Mouse (Mus musculus): ENCODE data around the gene Hmgcs2. TPM values are rescaled to one million over a fixed set of nuclear protein-coding genes. Genes with fewer than 3 reads are reported as not detected.

Hmgcs2 gene
- polyA plus RNA-seq, 1 experiment: not detected

GRCm38 (mm10) chr3:98317143-98317542, 36.9 kb downstream of the Hmgcs2 start:
- H3K36me3 ChIP-seq (ENCODE audit: control insufficient read depth, insufficient read depth): peaks cover 73% of the 10 kb centered on the region

GRCm38 (mm10) chr3:98319190-98319589, 39.0 kb downstream of the Hmgcs2 start:
- Histone ChIP-seq H3ac (ENCODE audit: control insufficient read depth, insufficient read length) (no peak overlapping the region), H3K4me3 (no peak overlapping the region), H3K79me2 (ENCODE audit: control insufficient read depth, insufficient read depth) (no peaks in the 10 kb centered on the region), H3K4me2 (ENCODE audit: low read depth) (no peak overlapping the region), H3K27me3 (ENCODE audit: control insufficient read depth, insufficient read depth, insufficient read length) (no peaks in the 10 kb centered on the region), H3K36me3 (ENCODE audit: control insufficient read depth, insufficient read depth) (peaks cover 79% of the 10 kb centered on the region)
- TF ChIP-seq POLR2A (IDR thresholded peaks at IDR 0.05; ENCODE audit: insufficient read length, low read depth): no peak

More at GRCm38 (mm10) chr3:98317143-98317542, 36.9 kb downstream of the Hmgcs2 start:
- TF ChIP-seq TCF12 (IDR thresholded peaks at IDR 0.05; ENCODE audit: insufficient read depth, poor library complexity, severe bottlenecking) (no peak), CEBPB (IDR thresholded peaks at IDR 0.05; ENCODE audit: insufficient read depth, poor library complexity, severe bottlenecking) (no peak), SRF (IDR thresholded peaks at IDR 0.05; ENCODE audit: control insufficient read depth, insufficient read length, low read depth) (no peak), POLR2AphosphoS2 (IDR thresholded peaks at IDR 0.05; ENCODE audit: insufficient read length, low read depth) (no peak), USF1 (IDR thresholded peaks at IDR 0.05; ENCODE audit: low read depth) (no peak), REST (IDR thresholded peaks at IDR 0.05; ENCODE audit: insufficient read depth, insufficient read length) (no peak), MYOG (IDR thresholded peaks at IDR 0.05; ENCODE audit: control insufficient read depth in 1 of 3, insufficient read depth in 1 of 3, insufficient read length in 2 of 3, low read depth in 2 of 3) (no peak), MAX (IDR thresholded peaks at IDR 0.05; ENCODE audit: low read depth) (no peak), MYOD1 (IDR thresholded peaks at IDR 0.05; ENCODE audit: control insufficient read depth in 1 of 3, insufficient read length in 2 of 3, low read depth in 2 of 3) (no peak), E2F4 (IDR thresholded peaks at IDR 0.05; ENCODE audit: insufficient read depth) (no peak), POLR2A (IDR thresholded peaks at IDR 0.05; ENCODE audit: insufficient read length, low read depth) (no peak), TCF3 (IDR thresholded peaks at IDR 0.05; ENCODE audit: insufficient read length, low read depth) (no peak)
- no peaks in the 10 kb centered on the region for H3K27me3 ChIP-seq (ENCODE audit: control insufficient read depth, insufficient read depth, insufficient read length)
- no peak overlapping the region for H3K4me3 ChIP-seq
- no peaks in the 10 kb centered on the region for H3K79me2 ChIP-seq (ENCODE audit: control insufficient read depth, insufficient read depth)
- H3ac ChIP-seq (ENCODE audit: control insufficient read depth, insufficient read length): no peak overlapping the region
- H3K4me2 ChIP-seq (ENCODE audit: low read depth): no peak overlapping the region

GRCm38 (mm10) chr3:98322209-98322608, 42.0 kb downstream of the Hmgcs2 start:
- H3K79me2 ChIP-seq (ENCODE audit: control insufficient read depth, insufficient read depth): no peaks in the 10 kb centered on the region
- TF ChIP-seq TCF3 (IDR thresholded peaks at IDR 0.05; ENCODE audit: insufficient read length, low read depth): no peak
- TF ChIP-seq E2F4 (IDR thresholded peaks at IDR 0.05; ENCODE audit: insufficient read depth): no peak
- no peak overlapping the region for H3K4me2 ChIP-seq (ENCODE audit: low read depth)
- H3ac ChIP-seq (ENCODE audit: control insufficient read depth, insufficient read length): no peak overlapping the region
- H3K4me3 ChIP-seq: no peak overlapping the region
- H3K36me3 ChIP-seq (ENCODE audit: control insufficient read depth, insufficient read depth): peaks cover 84% of the 10 kb centered on the region
- H3K27me3 ChIP-seq (ENCODE audit: control insufficient read depth, insufficient read depth, insufficient read length): no peaks in the 10 kb centered on the region

GRCm38 (mm10) chr3:98324235-98324634, 44.0 kb downstream of the Hmgcs2 start:
- Histone ChIP-seq H3K4me2 (ENCODE audit: low read depth) (no peak overlapping the region), H3K4me3 (no peak overlapping the region), H3K27me3 (ENCODE audit: control insufficient read depth, insufficient read depth, insufficient read length) (no peaks in the 10 kb centered on the region), H3K36me3 (ENCODE audit: control insufficient read depth, insufficient read depth) (peaks cover 83% of the 10 kb centered on the region), H3ac (ENCODE audit: control insufficient read depth, insufficient read length) (no peak overlapping the region), H3K79me2 (ENCODE audit: control insufficient read depth, insufficient read depth) (no peaks in the 10 kb centered on the region)
- TF ChIP-seq MYOD1 (IDR thresholded peaks at IDR 0.05; ENCODE audit: control insufficient read depth in 1 of 3, insufficient read length in 2 of 3, low read depth in 2 of 3): no peak
- no peak for TF ChIP-seq POLR2A (IDR thresholded peaks at IDR 0.05; ENCODE audit: insufficient read length, low read depth)
- no peak for TF ChIP-seq TCF3 (IDR thresholded peaks at IDR 0.05; ENCODE audit: insufficient read length, low read depth)
- TF ChIP-seq MYOG (IDR thresholded peaks at IDR 0.05; ENCODE audit: control insufficient read depth in 1 of 3, insufficient read depth in 1 of 3, insufficient read length in 2 of 3, low read depth in 2 of 3): no peak
- TF ChIP-seq REST (IDR thresholded peaks at IDR 0.05; ENCODE audit: insufficient read depth, insufficient read length): no peak
- no peak for TF ChIP-seq CEBPB (IDR thresholded peaks at IDR 0.05; ENCODE audit: insufficient read depth, poor library complexity, severe bottlenecking)
- TF ChIP-seq POLR2AphosphoS2 (IDR thresholded peaks at IDR 0.05; ENCODE audit: insufficient read length, low read depth): no peak
- TF ChIP-seq MAX (IDR thresholded peaks at IDR 0.05; ENCODE audit: low read depth): no peak
- TF ChIP-seq USF1 (IDR thresholded peaks at IDR 0.05; ENCODE audit: low read depth): no peak
- no peak for TF ChIP-seq TCF12 (IDR thresholded peaks at IDR 0.05; ENCODE audit: insufficient read depth, poor library complexity, severe bottlenecking)
- TF ChIP-seq SRF (IDR thresholded peaks at IDR 0.05; ENCODE audit: control insufficient read depth, insufficient read length, low read depth): no peak
- no peak for TF ChIP-seq E2F4 (IDR thresholded peaks at IDR 0.05; ENCODE audit: insufficient read depth)

GRCm38 (mm10) chr3:98334010-98334409, 53.8 kb downstream of the Hmgcs2 start:
- Histone ChIP-seq H3ac (ENCODE audit: control insufficient read depth, insufficient read length) (no peak overlapping the region), H3K27me3 (ENCODE audit: control insufficient read depth, insufficient read depth, insufficient read length) (no peaks in the 10 kb centered on the region), H3K79me2 (ENCODE audit: control insufficient read depth, insufficient read depth) (peaks cover 53% of the 10 kb centered on the region), H3K4me2 (ENCODE audit: low read depth) (no peak overlapping the region), H3K36me3 (ENCODE audit: control insufficient read depth, insufficient read depth) (peaks cover 60% of the 10 kb centered on the region), H3K4me3 (no peak overlapping the region)
- TF ChIP-seq TCF12 (IDR thresholded peaks at IDR 0.05; ENCODE audit: insufficient read depth, poor library complexity, severe bottlenecking) (no peak), CEBPB (IDR thresholded peaks at IDR 0.05; ENCODE audit: insufficient read depth, poor library complexity, severe bottlenecking) (no peak), MYOD1 (IDR thresholded peaks at IDR 0.05; ENCODE audit: control insufficient read depth in 1 of 3, insufficient read length in 2 of 3, low read depth in 2 of 3) (no peak), TCF3 (IDR thresholded peaks at IDR 0.05; ENCODE audit: insufficient read length, low read depth) (no peak)

All from myocyte (in vitro differentiated cells).